Mouse (Mus musculus) yolk sac, embryonic 10.5 days (tissue): ENCODE measurements around the gene Bach2.
A peak's percentile ranks its signal among the peaks of the same experiment; 100 is the strongest.

ENCODE experiments used
- DNase-seq: peaks from one replicate; pipeline ENCODE4 v3.0.0-alpha.2; 2017; ENCODE audit warnings: low spot score

Bach2 gene

DNA sequence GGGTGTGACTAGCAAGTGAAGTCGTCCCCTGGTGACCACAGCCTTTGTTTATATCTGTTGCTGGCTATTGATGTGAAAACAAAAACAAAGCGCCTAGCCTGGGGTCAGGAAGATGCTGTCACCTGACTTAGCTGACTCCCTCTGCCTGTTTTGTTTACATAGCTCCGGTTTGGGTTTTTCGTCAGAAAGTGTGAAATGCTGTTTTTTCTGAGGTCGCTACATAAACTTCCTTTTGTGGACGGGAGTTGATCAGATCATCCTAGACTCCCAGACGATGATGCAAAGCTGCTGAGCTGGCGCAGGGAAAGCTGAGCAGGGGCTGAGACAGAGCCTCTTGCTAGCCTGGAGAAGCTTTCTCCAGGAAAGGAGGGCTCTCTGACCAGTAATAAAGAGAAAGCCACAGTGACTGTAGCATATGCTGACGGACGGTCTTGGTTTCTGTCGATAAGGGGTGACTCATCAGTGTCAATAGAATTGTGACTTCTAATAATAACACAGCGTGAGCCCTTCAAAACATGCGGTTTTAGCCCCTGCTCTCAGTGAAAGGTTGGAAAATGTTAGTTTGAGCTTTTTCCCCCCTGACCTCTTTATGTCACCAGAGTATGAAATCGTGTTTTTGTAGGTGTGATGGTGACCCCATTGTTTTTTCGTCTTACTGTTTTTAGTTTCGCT is 11.9 kb downstream of the Bach2 start:
- DNase-seq: peak; percentile 53

DNA sequence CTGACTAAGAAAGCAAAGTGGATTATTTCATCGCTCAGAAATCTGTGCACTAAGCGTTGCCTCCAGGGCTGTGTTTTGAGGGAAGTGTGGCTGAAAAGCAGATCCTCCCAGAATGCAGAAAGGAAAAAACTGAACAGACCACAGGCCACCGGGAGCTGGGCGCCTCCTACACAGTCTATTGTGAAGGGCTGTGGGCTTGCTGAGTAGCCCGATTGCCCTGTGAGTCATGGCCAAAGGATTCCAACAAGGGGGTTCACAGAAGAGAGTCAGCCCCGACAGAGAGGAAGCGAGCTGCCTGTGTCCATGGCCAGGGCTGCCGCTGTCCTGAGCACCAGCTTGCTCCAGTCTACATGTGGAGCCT is 12.4 kb downstream of the Bach2 start:
- DNase-seq: peak; percentile 53

DNA sequence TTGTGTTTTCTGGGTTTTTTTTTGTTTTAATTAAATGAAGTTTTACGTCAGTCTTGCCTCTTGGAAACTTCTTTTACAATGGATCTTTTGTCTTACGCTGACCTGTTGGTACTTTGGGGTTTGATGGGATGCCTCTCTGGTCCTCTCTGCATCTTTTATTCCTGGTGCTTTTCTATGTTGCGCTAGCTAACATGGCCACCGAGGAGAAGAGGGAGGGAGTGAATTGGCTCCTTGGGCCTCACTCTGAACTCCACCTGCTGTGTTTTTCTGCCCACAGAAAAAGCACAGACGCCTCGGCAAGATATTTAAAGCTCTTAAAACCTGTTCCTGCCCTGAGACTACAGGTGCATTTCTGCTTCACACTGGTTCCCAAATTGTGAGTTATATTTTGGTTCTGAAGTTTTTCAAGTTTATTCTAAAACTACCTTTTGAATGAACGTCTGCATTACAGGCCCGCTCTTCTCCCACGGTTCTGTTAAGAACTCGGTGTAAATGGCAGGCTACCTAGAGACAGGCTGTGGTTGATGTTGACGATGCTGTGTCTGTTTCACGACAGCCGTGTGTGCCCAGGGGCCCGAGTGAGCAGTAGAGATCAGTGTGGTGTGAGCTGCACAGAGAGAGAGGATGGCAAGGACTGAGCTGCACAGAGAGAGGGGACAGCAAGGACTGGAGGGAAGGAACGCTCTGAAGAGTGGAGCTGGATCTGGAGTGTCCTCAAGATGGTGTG is 13.5 kb downstream of the Bach2 start:
- DNase-seq: no peak

DNA sequence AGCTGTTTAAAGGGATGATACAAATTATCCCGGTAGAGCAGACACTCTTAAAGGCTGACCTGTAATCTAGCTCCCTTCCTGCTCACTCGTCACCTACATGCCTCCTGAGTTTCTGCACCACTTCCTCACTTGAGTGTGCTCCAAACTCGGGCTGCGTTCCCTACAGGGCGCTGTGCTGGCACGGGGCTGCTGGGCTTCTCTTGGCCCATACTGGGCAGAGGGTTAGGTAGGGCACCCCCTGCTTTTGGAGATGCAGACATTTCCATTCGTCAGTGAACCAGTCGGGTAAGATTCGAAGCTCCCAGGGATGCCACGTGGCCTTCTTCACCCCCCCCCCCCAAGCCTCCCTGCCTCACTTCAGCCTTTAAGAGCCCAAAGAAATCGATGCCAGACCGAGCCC is 19.1 kb downstream of the Bach2 start:
- no peak for DNase-seq

DNA sequence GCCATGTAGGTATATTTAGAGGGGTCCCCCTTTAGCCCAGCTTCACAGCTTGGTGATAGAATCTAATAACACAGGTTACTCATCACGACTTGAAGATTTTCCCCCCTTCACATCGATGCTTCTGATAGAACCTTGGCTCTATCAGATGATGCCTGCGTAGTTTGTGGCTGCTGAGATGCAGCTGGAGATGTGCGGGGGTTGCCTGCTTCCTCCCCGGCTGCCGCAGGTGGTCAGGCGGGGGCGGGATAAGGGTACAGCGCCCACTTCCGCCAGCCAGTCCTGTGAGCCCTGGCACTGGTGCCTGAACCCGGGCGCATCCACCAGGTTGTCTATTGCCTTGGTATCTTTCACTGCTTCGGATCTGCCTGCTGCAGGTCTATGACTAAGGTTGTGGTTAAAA is 19.5 kb downstream of the Bach2 start:
- DNase-seq: no peak

DNA sequence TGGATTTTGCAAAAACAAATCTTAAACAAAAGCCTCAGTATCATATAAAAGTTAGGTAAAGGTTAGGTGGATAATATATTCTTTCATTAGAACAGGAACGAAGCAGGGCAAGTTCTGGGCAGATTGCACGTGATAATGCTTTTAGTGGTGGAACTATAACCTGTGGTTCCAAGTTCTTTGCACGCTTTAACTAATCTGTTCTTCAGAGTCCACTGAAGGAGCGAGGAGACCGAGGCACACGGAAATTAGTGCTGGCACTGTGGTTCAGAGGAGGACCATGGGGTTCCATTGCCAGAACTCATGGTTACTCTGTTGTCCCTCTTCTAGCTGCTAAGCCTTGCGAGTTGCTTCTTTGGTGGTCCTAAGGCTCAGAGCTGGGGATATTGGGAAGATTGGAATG is 20.0 kb downstream of the Bach2 start:
- DNase-seq: no peak

DNA sequence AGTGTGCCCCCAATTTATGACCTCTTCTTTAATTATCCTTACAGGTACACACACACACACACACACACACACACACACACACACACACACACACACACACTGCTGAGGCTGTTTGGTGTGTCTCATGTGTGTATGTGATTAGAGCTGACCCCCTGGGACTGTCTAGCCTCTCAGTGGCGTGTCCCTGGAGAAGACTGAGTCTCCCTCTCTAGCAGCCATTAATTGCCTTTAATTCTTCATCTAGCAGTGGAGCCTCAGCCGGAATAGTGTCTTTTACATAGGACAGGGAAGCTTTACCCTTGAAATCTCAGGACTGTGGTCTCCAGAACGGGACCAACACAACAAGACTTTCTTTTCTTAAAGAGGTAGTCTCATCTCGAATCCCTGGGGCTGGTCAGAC is 22.3 kb downstream of the Bach2 start:
- no peak for DNase-seq

DNA sequence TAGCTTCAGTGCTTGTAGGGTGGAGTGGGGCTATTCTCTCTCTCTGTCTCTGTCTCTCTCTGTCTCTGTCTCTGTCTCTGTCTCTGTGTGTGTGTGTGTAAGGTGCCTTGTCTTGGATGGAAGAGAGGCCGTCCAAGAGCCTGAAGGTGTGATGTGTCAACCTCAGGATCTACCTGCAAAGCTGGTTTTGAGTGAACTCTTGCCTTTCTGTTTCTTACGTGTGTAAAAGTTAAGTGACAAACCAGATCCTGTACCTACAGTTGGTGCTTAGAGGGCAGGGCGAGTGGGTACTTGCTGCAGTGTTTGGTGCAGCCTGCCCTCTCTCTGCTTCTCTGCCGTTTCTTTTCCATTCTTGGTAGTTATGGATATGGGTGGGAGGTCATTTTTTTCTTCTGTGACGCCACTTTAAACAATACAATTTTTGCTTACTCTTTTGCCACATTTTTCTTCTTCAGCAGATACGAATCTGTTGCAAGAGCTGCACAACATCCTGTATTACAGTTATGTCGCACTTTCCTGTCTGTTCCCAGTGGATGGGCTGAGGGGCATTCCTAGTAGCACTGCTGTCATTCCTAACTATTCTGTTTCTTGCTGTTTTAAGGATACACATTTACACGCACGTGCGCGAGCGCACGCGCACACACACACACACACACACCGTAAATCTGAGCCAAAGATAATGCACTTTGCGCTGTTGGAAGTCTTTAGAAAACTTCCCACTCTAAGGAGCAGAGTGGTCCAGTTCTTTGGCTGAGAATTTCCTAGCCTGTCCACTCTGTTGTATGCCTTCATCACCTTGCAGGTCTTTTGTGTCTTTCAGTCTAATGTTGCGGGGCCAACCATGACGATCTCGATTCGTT is 24.5 kb downstream of the Bach2 start:
- no peak for DNase-seq

DNA sequence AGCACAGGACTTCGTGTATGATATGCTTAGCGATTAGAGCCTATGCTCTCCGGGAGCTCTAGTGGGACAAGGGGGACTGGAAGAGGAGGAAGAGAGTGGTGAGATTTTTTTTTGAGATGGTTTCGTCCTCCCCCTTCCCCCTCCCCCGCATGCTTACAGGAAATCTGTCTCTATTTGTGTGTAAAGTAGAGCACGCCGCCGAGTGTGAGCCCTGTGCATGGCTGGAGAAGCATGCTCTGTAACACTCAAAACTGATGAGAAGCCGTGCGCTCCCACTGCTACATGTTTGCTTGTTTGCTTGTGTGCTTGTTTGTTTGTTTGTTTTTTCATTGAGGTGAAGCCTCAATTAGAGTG is 25.1 kb downstream of the Bach2 start:
- no peak for DNase-seq

DNA sequence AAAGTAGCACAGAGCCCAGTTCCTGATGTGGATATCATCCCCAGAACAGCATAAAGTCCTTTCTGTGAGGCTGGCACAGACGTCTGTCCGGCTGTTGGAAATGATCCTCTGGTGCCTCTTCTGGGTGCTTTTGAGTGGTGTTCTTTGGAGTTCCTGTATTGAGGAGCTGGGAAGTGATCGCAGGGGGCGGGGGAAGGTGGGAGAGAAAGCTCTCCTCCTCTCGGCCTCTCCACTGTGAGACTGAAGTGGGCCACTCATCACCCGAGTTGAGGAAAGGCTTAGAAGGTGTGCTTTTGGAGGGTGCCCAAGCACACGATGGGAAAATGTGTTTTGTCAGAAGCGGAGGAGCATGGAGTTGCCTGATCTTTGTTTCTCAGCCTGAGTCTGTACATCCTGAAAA is 26.3 kb downstream of the Bach2 start:
- DNase-seq: no peak

DNA sequence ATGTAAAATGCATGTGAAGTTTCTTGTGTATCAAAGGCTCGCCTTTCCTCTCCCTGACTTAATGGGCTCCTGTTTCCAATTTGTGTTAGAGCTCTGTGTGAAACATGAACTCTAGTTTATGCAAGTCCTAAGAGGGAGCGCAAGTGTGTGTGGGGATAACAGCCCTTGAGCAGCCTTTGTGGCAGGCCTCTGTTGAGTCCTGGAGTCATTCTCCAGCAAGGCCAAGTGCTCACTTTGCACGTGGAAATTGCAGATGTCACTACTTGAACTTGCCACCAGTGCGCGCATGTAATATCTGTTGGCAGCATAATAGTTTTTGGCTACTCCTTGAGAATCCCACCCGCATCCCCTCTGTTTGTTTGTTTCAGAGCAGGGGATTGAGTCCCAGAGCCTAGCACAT is 28.1 kb downstream of the Bach2 start:
- DNase-seq: no peak

DNA sequence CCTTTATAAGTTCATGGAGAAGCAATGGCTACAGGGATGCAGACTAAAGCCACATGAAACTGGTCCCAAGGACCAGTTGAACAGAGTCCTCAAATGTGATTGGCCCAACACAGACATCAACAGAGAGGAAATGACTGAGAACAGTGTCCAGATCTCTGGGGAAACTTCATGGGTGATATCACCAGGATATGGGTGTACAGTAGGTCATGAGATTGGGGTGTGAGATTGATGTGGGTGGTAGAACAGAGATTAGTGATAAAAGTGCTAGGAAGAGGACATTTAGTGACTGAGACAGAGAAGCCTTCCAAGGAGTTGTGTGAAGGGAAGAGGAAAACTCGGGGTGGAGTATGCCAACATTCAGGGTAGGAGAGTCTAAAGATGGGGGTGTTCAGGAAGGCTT is 29.4 kb downstream of the Bach2 start:
- DNase-seq: no peak

DNA sequence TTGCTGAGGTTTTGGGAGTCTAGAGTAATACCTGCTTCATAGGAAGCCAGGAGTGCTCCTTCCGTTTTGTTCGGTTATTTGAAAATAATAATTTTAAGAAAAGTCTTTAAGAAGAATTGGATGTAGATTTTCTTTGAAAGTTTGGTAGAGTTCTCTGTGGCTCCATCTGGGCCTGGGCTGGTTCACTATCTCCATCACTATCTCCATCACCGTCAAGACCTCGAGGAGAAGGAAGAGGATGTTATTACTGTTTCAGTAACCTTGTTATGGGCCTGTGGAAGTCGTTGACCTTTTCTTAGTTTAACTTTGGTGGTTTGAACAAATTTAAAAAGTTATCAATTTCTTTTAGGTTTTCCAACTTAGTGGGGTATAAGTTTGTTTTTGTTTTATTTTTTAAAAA is 33.8 kb downstream of the Bach2 start:
- no peak for DNase-seq

DNA sequence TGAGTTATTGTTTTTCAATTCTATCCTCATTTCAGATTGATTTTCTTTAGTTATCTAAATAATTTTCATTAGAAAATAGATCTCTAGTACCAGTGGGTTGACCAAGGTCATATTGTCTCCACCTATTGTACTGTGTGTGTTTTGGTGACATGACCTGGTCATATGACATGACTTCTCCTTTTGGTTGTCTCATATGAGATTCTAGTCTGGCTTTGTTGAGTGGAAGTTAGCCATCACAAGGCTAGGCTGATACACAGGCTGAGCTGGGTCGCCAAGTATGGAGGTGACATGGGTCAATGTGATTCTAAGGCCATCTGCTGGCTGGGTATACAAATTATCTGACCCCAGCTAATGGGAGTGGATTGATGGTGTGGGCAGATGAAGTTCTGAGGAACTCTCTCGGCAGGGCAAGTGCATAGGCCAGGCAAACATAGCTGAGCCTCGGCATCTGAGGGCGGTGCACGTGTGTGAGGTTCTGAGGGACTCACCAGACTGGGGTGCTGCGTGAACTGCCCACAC is 36.2 kb downstream of the Bach2 start:
- DNase-seq: no peak

DNA sequence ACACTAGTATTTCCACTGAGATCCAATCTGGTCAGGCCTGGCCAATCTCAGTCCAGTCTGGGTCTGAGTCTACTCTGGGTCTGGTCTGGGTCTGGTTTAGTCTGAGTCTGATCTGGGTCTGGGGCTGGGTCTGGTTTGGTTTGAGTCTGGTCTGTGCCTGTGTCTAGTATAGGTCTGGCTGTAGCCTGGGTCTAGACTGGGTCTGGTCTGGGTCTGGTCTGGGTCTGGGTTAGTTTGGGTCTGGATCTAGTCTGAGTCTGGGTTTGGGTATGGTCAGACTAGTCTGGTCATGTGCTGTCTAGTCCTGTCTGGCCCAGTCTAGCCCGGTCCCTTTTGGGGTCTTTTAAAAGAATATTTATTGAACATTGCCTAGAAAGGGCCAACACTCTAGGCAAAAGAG is 41.2 kb downstream of the Bach2 start:
- DNase-seq: no peak

DNA sequence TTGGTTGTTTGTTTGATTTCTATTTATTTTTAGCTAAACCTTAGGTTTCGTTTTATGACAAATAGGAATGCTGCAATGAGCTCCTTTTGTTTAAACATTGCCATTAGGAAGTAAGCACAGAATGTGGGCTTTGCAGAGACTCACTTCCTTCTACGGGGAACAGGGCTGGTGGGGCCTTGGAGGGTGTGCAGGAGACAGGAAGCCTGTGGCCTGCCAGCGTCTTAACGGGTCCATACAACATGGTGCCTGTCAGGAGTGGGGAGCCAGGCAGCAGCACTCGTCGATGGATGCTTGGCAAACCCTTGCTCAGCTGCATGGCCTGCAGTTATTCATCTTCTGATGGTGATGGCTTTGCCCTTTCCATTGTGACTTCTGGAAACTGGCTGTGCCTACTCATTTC is 41.8 kb downstream of the Bach2 start:
- DNase-seq: no peak

DNA sequence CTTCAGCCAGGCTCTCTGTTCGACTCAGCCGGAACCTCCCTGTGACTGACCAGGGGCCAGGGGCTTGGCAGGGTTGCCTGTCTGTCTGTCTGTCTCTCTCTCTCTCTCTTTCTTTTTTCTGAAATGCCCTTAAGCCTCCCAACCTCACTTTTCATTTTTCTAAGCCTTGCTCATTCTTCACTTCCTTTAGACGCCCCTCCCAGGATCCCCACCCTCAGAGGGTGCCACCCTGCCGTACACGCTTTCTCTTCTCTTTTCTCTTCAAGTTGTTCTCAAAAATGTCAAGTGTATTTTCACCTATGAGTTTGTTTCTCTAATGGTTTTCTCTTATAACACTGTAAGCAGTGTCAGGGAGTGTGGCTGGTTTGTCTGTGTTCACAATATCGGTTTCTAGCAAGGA is 42.7 kb downstream of the Bach2 start:
- DNase-seq: no peak

DNA sequence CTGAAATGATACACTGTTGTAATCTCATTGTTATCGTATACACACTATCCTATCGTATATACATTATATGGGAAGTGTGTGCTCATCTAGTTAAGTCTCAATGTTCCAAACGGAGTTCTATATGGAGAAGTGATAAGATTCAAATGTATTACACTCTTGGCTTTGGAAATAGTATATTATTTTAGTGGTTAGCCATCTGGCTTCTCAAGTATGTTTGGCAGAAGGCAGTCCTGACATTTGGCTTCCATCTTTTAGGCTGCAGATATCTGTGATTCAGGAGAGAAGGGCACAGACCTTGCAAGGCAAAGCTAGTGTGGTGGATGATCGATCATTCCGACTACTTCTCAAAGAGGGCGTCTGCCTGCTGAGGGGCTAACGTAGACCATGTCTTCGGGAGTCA is 47.8 kb downstream of the Bach2 start:
- no peak for DNase-seq

DNA sequence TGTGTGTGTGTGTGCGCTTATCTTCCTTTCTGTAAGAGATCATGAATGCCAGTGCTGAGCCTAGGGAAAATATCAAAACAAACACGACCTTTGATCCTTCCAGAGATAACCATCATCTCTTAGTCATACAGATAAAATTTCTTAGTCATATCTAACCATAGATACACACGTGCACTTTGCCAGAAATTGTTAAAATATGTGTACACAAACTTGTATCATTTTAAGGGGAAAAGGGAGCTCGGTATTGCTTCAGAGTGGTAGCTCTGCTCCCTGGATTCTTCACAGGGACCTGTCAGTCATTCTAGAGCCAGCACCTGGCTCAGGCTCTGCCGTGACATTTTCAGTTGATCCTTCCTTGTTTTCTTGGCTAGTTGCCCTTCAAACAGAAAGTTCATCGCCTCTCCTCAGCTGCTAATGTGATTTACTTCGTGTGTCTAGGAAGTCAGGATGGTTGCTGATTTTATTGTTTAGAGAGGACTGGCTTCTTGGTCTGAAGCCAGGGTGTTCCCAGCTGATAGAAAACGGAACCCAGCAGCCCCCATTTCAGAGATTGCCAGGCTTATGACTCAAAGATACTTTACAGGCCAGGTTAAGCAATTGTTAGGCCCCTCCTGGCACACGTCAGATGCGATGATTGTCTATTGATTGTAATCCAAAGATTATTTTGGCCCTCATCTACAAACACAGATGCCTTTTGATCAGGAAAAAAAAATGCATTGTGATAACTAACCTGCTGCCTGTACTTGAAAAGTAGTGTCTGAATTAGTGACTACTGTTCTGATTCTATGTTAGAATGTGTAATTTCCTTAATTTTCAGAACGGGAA is 49.6 kb downstream of the Bach2 start:
- peak; percentile 42 for DNase-seq

DNA sequence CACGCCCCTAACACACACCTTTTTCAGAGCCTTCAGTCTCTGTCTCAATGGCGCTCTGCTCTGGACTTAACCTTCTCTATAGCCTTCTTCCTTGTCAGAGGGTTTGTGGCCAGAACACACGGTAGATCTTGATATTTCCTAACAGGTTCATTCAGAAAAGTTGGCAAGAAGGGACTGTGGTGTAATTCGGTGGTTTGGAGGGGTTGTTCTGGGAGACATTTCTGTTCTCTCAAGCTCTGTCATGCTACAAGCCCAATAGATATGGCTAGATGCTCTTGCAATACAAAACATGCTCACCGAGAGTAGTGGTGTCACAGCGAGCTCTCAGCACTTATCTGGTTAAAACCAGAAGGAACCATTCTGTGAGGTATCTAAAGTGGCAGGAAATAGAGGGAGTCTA is 51.2 kb downstream of the Bach2 start:
- no peak for DNase-seq

DNA sequence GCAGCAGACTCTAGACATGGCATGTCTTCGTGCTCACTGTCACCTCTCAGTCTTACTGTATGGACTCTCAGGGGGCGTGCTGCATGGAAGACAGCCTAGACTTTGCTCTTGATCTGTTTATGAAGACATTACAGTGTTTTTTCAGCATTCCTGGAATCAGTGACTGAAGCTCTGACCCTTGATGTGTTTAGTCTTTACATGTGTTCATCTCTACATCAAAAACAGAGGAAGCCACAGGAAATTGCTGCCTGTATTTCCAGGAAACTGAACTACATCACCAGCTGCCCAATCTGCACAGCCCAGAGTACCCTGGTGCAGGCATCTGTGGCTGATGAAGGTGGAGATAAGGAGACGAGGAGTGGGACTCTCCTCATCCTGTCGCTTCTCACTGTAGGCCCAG is 52.8 kb downstream of the Bach2 start:
- DNase-seq: no peak

DNA sequence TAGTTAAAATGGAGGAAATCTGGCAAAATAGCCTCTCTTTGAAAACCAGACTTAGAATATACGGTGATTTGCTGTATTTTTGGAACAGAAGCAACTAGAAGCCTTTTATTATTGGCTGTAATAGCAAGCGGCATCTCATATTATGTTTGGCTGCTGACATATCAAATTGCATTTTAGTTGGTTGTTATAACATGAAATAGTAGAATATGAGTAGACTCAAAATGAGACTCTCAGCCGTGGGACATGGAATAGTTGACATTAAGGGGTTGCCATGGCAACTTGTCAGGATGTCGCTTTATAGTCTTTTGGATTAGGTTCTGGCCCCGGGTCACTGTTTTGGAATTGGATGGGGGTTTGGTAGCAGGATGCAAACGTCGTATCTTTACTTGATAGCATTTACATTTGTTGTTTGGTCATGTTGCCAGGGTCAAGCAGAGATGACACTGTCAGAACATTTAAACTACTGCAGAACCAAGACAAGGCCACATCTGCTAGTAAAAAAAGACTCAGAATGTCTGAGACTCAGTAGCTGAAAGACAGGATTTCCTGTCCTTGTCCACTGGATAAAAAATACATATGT is 55.2 kb downstream of the Bach2 start:
- DNase-seq: no peak
